Mouse (Mus musculus): ENCODE results near the gene D930020B18Rik. TPM values are rescaled to one million over a fixed set of nuclear protein-coding genes. Genes with fewer than 3 reads are reported as not detected.
A peak's percentile ranks its signal among the peaks of the same experiment; 100 is the strongest.

The D930020B18Rik gene
- polyA plus RNA-seq (2015; fragmentation: Nextera tagmentation; extraction: Ambion mirVana), result 0.57 and 0.72 TPM in 2 replicates

DNA sequence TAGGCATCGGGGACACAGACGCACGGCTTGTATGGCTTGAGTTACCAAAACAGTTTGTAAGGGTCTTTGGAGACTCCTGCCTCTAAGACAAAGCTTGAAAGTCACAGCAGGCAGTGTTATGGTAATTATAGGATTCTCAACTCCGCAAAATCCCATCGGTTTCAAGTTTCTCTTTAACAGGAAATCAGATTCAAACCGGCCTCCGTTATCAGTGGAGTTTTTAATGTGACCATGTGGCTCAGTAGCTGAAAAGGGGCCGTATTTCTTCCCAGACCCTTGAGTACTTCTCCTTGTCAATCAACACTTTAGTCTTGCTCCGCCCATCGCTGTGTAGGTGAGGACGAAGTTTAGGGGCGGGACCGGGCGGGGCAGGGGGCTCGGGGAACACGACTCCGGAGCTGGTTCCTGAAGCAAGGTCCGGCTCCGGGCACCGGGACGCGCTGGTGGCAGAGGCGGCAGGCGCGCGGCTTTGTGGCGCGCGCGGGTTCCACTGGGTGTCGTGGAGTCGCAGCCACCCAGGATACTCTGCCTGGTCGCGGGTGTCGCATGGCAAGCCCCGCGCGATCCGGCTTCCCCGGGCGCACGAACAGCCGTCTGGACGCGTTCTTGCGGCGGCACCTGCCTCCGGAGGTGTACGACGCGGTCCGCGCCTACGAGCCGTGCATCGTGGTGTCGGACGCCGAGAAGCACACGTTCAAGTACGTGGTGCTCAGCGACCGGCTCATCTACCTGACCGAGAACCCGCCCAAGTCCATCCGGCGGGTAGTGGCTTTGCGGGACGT, at the start of gene D930020B18Rik:
Gene D930020B18Rik, plus strand, starts transcription at position 317 of the 782 bp plus-strand sequence.
- under 1% methylated on average over 67 of the region's 69 CpGs for WGBS
- peak within 1 kb of the TSS; percentile 51 for H3K4me3 ChIP-seq
- H3K27me3 ChIP-seq, result peaks cover 42% of the 10 kb centered on the region
- no peaks in the 10 kb centered on the region for H3K9me3 ChIP-seq
- no peaks in the 10 kb centered on the region for H3K36me3 ChIP-seq
- peak within 1 kb of the TSS; percentile 96 for H3K4me2 ChIP-seq
- peak; percentile 55; the same call in 1 of the 2 replicates for ATAC-seq (ENCODE audit: borderline replicate concordance, extremely low read depth, low FRiP score, low TSS enrichment)
- peak within 1 kb of the TSS; percentile 21 for H3K9ac ChIP-seq
- no peak within 1 kb of the TSS for H3K27ac ChIP-seq
- H3K4me1 ChIP-seq, result peaks cover 12% of the 10 kb centered on the region

DNA sequence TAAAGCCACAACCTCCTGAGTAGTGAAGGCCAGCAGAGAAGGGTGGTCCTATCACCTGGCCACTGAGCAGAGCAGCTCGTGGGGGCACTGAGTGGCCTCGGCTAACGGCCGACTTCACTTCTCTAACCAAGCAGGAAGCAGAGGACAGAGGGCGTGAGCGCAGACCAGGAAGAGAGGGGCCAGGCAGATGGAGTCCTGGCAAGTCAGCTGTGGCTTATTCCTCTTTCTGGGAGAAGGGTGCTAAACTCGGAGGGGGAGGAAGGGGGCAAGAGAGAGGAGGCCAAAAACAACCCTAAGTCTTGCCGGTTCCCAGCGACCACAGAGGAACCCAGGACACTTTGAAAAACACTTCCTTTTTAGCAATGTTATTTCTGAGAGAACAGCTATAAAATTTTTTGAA, 44.8 kb upstream of the D930020B18Rik start:
- ATAC-seq (ENCODE audit: borderline replicate concordance, extremely low read depth, low FRiP score, low TSS enrichment), result no peak
- no peaks in the 10 kb centered on the region for H3K27me3 ChIP-seq
- no peak overlapping the region for H3K9ac ChIP-seq

DNA sequence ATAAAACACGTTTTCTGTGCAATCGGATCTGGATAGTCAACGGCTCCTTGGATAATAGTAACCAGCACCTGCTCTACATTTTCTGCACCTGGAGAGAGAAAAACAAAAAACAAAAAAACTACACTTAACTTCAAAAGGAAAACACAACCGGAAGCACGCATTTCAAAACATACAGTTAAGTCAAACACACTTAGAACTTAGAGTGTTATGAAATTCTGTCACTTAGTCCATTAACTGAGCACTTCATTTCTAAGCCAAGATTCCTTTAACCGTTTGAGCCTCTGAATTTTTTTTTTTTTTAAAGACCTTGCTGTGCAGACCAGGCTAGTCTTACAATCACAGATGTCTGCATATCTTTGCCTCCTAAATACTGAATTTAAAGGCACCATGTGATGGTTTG, 40.1 kb upstream of the D930020B18Rik start:
- Histone ChIP-seq H3K27me3 (no peaks in the 10 kb centered on the region), H3K36me3 (peaks cover 89% of the 10 kb centered on the region), H3K27ac (no peak overlapping the region), H3K9me3 (no peaks in the 10 kb centered on the region), H3K4me1 (no peaks in the 10 kb centered on the region), H3K4me3 (no peak overlapping the region), H3K9ac (no peak overlapping the region), H3K4me2 (no peak overlapping the region)
- WGBS, result 65% methylated on average over 6 of the region's 6 CpGs
- no peak for ATAC-seq (ENCODE audit: borderline replicate concordance, extremely low read depth, low FRiP score, low TSS enrichment)

More for the DNA sequence above, 44.8 kb upstream of the D930020B18Rik start:
- H3K4me3 ChIP-seq, result no peak overlapping the region
- H3K9me3 ChIP-seq, result no peaks in the 10 kb centered on the region
- WGBS, result 74% methylated on average over 9 of the region's 9 CpGs
- H3K4me2 ChIP-seq, result no peak overlapping the region
- H3K4me1 ChIP-seq, result no peaks in the 10 kb centered on the region
- H3K27ac ChIP-seq, result no peak overlapping the region
- peaks cover 72% of the 10 kb centered on the region for H3K36me3 ChIP-seq

DNA sequence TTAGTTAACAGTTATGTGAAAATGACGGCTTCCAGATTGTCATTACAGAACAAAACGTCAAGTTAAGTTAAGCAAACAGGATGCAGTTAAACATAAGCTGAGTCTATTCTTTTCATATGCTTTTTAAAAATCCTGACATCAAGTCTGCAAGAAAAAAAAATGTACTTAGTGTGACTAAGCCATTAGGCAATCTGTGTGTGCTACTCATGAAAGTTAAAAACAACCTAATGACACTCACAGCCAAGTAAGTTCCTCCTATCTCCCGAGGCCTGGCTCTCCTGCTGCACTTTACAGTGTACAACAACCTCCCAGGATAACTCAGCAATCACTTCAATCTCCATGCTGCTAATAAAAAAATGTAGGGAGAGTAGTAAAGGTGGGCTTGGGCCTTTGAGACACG, 37.8 kb upstream of the D930020B18Rik start:
- 81% methylated on average over 4 of the region's 4 CpGs for WGBS
- H3K9me3 ChIP-seq, result no peaks in the 10 kb centered on the region
- H3K27me3 ChIP-seq, result no peaks in the 10 kb centered on the region
- no peak overlapping the region for H3K4me3 ChIP-seq
- H3K4me1 ChIP-seq, result no peaks in the 10 kb centered on the region
- peaks cover 92% of the 10 kb centered on the region for H3K36me3 ChIP-seq
- no peak overlapping the region for H3K27ac ChIP-seq
- no peak overlapping the region for H3K4me2 ChIP-seq
- no peak for ATAC-seq (ENCODE audit: borderline replicate concordance, extremely low read depth, low FRiP score, low TSS enrichment)
- no peak overlapping the region for H3K9ac ChIP-seq

DNA sequence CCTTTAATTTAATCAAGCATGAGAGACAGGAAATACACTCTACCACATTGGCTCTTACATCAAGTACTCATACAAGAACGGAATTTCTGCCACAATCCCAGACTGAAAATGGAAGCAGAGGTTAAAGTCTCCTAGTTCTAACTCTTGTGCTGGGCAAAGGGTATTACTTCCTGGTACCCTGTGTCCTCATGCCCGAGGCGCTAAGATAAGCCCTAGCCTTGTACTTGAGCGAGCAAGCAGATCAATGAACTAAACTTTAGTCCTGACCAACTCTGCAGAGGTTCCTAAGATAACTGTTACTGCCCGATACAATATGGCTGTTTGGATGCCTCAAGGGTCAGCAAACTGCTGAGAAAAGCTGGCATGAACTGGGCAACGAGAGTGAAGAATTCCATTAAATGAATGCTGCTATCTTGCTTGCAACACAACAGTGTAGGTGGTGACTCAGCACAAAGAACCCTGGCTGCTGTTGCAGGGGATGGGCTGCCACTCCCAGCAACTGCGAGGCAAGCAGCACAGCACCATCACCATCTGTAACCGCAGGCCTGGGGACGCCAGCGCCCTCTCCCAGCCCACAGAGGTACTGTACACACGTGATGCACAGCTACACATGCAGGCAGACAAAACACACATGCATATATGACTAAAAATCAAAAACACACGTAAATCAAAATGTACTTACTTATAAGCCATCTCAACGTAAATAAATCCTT, 36.6 kb upstream of the D930020B18Rik start:
- Histone ChIP-seq H3K4me2 (no peak overlapping the region), H3K36me3 (peaks cover 90% of the 10 kb centered on the region), H3K27me3 (no peaks in the 10 kb centered on the region), H3K9me3 (no peaks in the 10 kb centered on the region), H3K9ac (no peak overlapping the region), H3K4me3 (no peak overlapping the region), H3K4me1 (no peaks in the 10 kb centered on the region), H3K27ac (no peak overlapping the region)
- 91% methylated on average over 13 of the region's 13 CpGs for WGBS
- ATAC-seq (ENCODE audit: borderline replicate concordance, extremely low read depth, low FRiP score, low TSS enrichment), result no peak

DNA sequence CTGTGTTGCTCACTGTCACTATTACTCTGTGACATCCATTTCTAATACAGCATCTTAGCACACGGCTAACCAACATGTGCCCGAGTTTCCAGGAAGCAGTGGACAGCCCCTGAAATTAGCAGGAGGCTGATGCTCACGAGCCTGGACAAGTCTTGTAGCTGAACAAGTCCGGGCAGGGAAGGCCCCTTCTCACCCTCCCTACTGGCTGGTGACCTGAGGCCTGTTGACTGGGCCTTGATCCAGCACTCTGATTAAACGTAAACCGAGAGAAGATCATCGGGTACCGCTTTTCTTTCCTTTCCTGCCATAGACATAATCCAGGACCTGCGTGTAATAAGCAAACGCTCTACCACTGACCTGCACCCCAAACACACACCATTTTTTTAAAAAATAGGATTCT, 33.2 kb upstream of the D930020B18Rik start:
- no peak overlapping the region for H3K4me2 ChIP-seq
- H3K4me3 ChIP-seq, result no peak overlapping the region
- peaks cover 91% of the 10 kb centered on the region for H3K36me3 ChIP-seq
- no peaks in the 10 kb centered on the region for H3K4me1 ChIP-seq
- H3K9me3 ChIP-seq, result no peaks in the 10 kb centered on the region
- no peaks in the 10 kb centered on the region for H3K27me3 ChIP-seq
- no peak for ATAC-seq (ENCODE audit: borderline replicate concordance, extremely low read depth, low FRiP score, low TSS enrichment)
- no peak overlapping the region for H3K9ac ChIP-seq
- H3K27ac ChIP-seq, result no peak overlapping the region
- 84% methylated on average over 10 of the region's 10 CpGs for WGBS

DNA sequence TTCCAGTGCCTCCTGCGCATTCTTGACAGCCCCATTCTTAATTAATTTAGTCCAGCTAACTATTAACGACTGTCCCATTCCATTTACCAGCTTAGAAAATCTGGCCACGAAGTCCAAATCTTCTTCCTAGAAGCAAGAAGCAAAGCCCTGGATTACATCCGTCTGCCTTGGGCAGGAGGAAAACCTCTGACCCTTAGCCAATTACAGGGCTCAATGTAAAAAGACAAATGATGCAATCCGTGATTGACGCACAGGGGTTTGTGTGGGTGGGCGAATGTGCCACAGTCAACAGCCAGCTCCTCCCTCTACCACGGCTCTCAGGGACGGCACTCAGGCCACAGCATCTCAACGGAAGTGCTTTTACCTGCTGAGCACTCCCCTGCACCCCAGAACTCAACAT, 29.8 kb upstream of the D930020B18Rik start:
- ATAC-seq (ENCODE audit: borderline replicate concordance, extremely low read depth, low FRiP score, low TSS enrichment), result no peak
- Histone ChIP-seq H3K9me3 (no peaks in the 10 kb centered on the region), H3K4me1 (no peaks in the 10 kb centered on the region; the same call in 1 of the 2 replicates), H3K36me3 (peaks cover 87% of the 10 kb centered on the region), H3K9ac (no peak overlapping the region), H3K27me3 (no peaks in the 10 kb centered on the region), H3K27ac (no peak overlapping the region), H3K4me2 (no peak overlapping the region), H3K4me3 (no peak overlapping the region)
- 77% methylated on average over 10 of the region's 10 CpGs for WGBS

DNA sequence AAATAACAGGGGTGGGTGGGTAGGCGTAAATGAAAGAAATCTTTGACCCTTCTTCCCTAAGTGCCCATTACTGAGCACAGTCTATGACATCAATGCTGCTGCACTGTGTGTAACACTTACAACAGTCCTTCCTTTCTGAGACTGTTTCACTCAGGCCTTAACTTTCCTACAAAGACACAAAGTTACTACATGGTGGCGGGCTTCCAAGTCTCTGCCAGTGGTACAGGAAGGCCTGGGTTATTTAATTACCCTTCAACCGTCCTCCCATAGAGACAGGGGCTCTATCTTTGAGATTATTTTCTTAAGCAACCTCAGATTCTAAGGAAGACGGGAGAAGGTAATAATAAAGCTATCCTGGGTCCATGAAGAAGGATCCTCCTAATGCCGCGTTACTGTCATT, 28.9 kb upstream of the D930020B18Rik start:
- H3K36me3 ChIP-seq, result peaks cover 87% of the 10 kb centered on the region
- no peak overlapping the region for H3K9ac ChIP-seq
- 85% methylated on average over 6 of the region's 6 CpGs for WGBS
- H3K4me1 ChIP-seq, result no peaks in the 10 kb centered on the region; the same call in 1 of the 2 replicates
- no peaks in the 10 kb centered on the region for H3K27me3 ChIP-seq
- no peaks in the 10 kb centered on the region for H3K9me3 ChIP-seq
- H3K4me3 ChIP-seq, result no peak overlapping the region
- ATAC-seq (ENCODE audit: borderline replicate concordance, extremely low read depth, low FRiP score, low TSS enrichment), result no peak
- H3K4me2 ChIP-seq, result no peak overlapping the region
- peak overlapping the region; percentile 41; the same call in 1 of the 2 replicates for H3K27ac ChIP-seq

DNA sequence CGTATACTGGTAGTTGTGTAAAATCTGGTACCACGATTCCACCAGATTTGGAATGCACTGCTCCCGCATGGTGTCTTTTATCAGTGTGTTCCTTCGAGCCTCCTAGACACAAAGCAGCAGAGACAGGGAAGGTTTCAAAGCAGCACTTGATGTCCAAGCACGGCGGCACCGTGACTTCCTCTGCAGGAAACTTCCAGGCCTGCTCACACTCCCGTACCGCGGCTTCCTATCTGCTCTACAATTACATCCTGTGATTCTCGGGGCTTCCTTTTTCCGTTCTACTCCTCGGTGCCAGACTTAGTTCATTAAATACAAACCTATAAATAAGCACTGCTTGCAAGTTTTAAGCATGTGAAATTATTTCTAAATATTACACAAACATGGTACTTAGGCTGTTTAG, 27.8 kb upstream of the D930020B18Rik start:
- Histone ChIP-seq H3K9ac (no peak overlapping the region), H3K27me3 (no peaks in the 10 kb centered on the region), H3K27ac (peak overlapping the region; percentile 58; the same call in 1 of the 2 replicates), H3K4me2 (no peak overlapping the region), H3K4me3 (no peak overlapping the region), H3K4me1 (no peaks in the 10 kb centered on the region; the same call in 1 of the 2 replicates), H3K36me3 (peaks cover 87% of the 10 kb centered on the region), H3K9me3 (no peaks in the 10 kb centered on the region)
- 0 out of 2 replicates have a peak, but pooled peaks have one; percentile 36 for ATAC-seq (ENCODE audit: borderline replicate concordance, extremely low read depth, low FRiP score, low TSS enrichment)
- 82% methylated on average over 13 of the region's 13 CpGs for whole genome bisulfite sequencing

DNA sequence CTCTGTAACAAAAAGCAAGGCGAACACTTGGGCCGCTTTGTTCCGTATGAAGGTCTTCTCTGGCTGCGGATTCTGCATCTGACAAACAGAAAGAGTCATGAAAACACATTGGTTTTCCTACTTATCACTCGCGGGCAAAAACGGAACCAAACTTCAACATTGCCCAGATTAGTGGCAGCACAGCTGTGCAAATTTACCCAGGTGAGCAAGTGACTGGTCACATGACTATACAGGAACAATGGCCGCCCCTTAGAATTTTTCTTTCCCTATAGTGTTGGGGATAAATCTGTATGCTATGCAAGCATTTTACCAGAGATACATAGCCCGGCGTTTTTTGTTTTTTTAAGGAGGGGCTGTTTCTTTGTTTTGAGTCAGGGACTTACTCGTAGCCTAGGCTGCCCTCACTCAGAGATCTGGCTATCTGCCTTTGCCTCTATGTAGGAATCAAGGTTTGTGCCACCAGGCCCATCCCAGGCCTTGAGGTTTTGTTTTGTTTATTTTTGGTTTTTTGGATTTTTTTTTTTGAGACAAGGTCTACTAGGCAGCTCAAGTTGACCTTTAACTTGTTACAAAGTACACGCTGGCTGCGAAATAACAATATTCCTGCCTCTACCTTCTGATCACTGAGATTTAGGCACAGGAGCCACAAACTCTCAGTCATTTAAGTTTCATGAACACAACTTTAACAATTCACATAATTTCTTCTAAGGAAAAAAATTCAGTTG, 26.1 kb upstream of the D930020B18Rik start:
- no peak overlapping the region for H3K27ac ChIP-seq
- H3K36me3 ChIP-seq, result peaks cover 87% of the 10 kb centered on the region
- H3K4me3 ChIP-seq, result no peak overlapping the region
- WGBS, result 75% methylated on average over 13 of the region's 13 CpGs
- no peak for ATAC-seq (ENCODE audit: borderline replicate concordance, extremely low read depth, low FRiP score, low TSS enrichment)
- no peak overlapping the region for H3K4me2 ChIP-seq
- no peaks in the 10 kb centered on the region for H3K27me3 ChIP-seq
- no peak overlapping the region for H3K9ac ChIP-seq
- H3K4me1 ChIP-seq, result no peaks in the 10 kb centered on the region; the same call in 1 of the 2 replicates
- no peaks in the 10 kb centered on the region for H3K9me3 ChIP-seq

DNA sequence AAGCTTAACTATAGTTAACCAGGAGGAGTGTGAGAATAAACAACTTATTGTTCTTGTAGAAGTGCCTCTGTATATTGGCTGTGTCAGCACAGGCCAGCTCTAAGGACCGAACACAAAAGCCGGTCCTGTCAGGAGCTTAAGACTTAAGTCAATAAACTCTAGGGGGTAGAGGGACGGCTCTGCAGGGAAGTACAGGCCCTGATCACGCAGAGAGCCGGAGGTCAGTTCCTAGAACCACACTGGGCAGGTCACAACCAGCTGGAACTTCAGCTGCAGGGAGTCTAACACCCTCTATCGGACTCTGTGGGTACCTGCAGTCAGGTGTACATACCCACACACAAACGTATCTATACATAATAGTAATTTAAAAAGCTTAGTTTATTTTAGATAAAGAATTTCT, 25.5 kb upstream of the D930020B18Rik start:
- Histone ChIP-seq H3K27ac (no peak overlapping the region), H3K27me3 (no peaks in the 10 kb centered on the region), H3K4me3 (no peak overlapping the region), H3K36me3 (peaks cover 86% of the 10 kb centered on the region), H3K9ac (no peak overlapping the region), H3K4me1 (no peaks in the 10 kb centered on the region; the same call in 1 of the 2 replicates), H3K4me2 (no peak overlapping the region), H3K9me3 (no peaks in the 10 kb centered on the region)
- ATAC-seq (ENCODE audit: borderline replicate concordance, extremely low read depth, low FRiP score, low TSS enrichment), result no peak
- WGBS, result 51% methylated on average over 7 of the region's 7 CpGs
